Mouse (Mus musculus): ENCODE results near the gene Retreg1.

The Retreg1 gene

DNA sequence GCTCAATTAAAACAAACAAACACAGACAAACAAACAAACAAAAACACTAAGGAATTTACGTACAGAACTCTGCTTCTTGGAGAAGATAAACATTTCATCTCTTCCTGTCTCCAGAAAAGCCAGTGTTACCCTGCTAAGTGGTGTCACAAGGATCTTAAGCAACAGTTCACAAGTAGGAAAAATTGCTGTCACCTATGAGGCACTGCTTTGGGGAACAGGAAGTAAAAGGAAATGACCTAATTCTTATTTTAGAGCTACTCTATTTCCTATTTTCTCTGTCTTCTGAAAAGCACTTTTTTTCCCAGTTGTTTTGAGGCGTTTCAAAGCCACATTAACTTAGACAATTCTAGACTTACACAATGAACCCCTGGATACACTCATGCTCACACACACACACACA lies 12.6 kb upstream of the Retreg1 start:
- no peak for DNase-seq (ENCODE audit: low spot score)

DNA sequence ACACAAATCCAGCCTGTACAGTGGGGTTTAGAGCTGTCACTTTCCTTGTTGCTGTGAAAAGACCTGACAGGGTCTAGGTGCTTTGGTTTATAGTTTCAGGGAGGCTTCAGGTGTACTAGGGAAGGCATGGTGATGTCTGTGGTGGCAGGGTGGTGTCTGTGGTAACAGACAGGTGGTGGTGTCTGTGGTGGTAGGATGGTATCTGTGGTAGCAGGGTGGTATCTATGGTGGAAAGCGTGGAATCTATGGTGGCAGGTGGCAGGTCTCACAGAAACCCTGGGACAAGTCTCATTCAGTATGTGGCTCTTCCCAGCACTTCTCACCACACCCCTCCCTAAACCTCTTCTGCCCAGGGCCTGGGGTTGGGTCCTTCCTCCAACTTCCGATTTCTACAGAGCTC lies 8.7 kb upstream of the Retreg1 start:
- DNase-seq (ENCODE audit: low spot score): no peak

- no peak for DNase-seq (ENCODE audit: low spot score)
These were observed 7.9 kb upstream of the Retreg1 start for GRCm38 (mm10) chr15:25834920-25835674.

DNA sequence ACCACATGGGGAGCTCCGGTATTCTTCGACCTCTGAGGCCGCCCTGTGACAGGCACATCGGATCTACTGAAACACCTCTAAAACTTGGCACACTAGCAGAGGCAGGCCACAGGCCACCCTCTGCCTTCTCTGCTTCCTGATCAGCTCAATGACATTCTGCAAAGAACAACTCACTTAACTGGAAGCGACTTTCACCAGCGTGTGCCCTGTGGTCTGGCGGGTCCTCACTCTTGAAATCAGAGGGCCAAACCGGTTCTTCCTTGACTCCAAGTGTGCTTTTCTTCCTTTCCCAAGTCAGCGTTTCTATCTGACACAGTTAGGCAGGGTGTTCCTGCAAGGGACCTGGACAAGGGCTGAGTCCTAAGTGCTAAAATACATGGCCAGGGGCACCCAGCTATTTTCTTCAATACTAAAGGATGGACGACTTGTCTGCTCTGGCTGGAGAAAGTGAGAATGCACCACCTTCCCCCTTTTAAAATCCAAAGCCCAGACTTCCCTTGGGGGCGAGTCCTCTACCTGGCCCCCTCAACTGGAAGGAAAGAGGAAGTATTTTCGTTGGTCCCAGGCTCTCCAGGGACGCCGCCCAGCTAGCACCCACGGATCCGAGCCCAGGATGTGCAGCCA lies 406 bp upstream of the Retreg1 start:
- no peak for DNase-seq (ENCODE audit: low spot score)

- no peak for DNase-seq (ENCODE audit: low spot score)
These were observed 1.1 kb downstream of the Retreg1 start for GRCm38 (mm10) chr15:25844013-25844570.

- DNase-seq (ENCODE audit: low spot score): no peak
These were observed 1.8 kb downstream of the Retreg1 start for GRCm38 (mm10) chr15:25844771-25845170.

DNA sequence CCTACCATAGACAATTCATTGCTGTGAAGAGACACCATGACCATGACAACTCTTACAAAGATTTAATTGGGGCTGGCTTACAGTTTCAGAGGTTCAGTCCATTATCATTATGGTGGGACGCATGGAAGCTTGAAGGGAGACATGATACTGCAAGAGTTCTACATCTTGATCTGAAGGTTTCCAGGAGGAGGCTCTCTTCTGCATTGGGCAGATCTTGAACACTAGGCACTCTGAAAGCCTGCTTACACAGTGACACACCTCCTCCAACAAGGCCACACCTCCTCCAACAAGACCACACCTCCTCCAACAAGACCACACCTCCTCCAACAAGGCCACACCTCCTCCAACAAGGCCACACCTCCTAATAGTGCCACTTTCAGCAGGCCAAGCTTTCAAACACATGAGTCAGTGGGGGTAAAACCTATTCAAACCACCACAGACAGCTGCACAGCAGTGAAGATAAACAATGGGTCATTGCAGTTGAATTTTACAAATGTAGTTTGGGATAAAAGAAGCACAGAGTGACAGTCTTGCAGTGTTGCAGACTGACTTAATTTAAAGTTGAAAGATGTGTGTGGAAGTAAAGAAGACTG lies 4.7 kb downstream of the Retreg1 start:
- DNase-seq (ENCODE audit: low spot score): no peak

DNA sequence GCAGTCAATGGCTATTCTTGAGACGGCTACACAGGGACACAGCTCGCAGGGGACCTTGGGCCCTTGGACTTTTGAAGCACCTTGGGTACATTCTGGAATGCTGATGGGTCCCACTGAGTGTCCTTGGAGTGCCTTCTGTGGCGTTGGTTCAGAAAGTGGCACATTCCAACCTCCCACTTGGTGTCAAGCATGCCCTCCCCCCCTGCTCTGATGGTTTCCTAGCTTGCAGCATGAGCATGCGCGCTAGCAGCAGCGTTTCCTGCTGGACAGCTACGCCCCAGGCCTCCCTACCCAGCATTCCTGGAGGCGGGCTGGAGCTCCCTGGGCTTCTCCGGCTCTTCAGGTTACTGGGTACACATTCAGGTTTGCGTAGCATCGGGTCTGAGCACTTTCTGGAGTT lies 7.6 kb downstream of the Retreg1 start:
- DNase-seq (ENCODE audit: low spot score): no peak

DNA sequence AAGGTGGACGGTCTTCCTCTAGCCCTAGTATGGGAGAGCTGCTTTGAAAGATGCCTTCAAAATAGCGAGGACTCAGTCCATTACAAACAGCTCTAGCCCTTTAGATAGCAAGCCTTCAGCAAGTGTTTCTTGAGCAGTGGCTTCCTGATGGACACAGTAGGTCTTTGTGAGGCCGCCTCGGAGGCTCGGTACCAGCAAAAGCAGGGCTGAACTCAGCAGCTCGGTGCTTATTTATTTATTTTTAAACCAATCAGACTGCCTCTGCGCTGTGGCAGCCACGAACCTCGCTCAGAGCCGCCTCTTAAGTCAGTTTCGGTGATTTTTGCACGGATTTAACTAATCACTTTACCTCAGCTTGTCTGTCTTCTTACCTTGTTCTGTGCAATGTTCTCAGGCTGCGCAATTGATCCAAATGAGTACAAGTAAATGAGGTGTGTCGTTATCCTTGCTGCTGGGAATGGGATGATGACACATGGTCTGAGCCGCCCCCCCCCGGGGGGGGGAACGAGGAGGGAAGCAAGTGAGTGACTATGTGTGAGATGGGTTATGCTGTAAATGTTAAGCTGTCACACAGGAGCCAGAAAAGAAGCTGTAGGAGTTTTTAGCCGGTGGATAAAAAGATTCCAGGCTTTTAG lies 11.4 kb downstream of the Retreg1 start:
- DNase-seq (ENCODE audit: low spot score): no peak

DNA sequence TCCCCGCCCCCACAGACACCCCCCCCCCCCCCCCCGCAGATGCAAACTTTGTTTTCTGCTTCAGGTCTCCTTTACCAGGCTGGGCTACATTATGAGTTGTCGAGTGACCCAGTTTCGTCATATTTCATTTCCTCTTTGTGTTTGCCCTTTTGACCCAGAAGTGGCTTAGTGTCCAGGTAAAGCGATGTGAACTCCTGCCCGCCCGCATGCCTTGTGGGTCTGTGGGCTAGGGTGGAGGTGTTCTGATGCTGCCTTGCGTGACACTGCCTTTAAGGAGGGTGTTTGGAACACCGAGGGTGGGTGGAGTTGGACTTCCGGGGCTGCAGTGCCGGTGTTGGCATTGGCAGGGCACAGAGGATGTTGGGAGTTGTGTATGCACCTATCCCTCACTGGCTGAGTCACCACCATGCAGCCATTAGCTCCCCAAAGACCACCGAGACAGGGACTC lies 15.7 kb downstream of the Retreg1 start:
- no peak for DNase-seq (ENCODE audit: low spot score)

- no peak for DNase-seq (ENCODE audit: low spot score)
These were observed 16.5 kb downstream of the Retreg1 start for GRCm38 (mm10) chr15:25859469-25859868.

DNA sequence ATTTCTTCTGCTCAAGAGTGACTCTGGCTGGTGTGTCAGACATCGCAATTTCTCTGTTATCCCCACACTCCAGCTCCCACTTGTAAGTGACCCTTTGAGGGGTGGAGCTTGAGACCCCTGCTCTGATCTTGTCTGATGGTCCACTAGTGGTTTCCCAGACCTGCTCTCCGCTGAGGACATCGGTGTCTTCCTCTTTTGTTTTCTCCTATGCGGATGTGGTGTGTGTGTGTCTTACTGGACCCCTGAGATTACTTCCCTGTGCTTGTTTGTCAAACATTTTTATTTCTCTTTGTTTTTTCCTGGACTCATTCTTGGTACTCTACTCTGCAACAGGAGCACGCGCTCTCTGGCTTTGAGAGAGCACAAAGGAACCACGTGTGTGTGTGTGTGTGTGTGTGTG lies 18.9 kb downstream of the Retreg1 start:
- DNase-seq (ENCODE audit: low spot score): no peak

DNA sequence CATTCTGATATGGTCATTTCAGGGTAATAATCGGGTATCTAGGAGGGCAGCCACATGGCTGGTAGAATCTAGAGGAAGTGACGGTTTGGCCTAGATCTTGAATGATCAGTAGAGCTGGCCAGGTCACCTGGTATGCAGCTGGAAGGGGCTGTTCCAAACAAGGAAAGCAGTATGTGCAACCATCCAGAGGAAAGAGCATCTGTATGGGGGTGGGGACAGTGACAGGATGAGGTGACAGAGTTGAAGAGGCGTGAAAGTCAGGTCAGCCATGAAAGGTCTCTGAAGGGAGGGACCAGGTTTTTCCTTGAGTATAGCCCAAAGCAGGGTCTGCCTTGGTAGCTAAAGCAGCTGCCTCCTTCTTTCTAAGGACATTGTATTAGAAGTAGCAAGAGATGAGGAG lies 22.6 kb downstream of the Retreg1 start:
- no peak for DNase-seq (ENCODE audit: low spot score)

GRCm38 (mm10) chr15:25866106-25866505 lies 23.1 kb downstream of the Retreg1 start:
- DNase-seq (ENCODE audit: low spot score): no peak

DNA sequence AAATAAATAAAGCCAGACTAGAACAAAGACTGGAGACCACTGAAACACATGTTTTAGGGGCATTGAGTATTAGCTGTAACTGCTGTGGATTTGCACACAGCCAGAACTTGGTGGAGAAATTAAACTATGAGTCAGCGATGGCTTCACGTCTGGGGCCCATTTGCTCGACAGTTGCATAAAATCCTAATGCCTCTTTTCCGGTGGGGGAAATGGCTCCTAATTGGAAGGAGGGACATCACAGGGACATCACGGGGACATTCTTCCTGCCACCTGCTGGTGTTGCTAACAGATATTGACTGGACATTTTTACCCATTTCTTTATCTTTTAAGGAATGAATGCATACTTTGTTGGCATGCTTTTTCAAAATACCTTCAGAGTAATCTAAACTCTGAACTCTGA lies 26.1 kb downstream of the Retreg1 start:
- DNase-seq (ENCODE audit: low spot score): no peak

DNA sequence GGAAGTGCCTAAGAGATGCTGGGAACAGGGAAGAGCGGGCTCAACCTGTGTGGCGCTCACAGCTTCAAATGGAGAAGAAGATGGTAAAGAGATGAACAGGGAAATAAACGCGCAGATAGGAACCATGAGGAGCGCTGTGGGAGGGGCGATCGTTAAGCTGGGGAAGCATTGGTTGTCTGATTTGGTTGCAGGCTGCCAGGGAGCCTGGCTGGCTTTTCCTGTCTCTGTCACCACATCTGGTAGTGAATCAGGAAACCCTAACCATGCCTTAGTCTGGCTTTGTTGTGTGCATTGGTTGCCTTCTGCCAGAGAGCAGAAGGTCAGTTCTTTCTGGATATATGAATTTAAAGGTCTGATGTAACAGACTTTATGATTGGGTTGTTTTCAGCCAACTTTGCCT lies 28.5 kb downstream of the Retreg1 start:
- no peak for DNase-seq (ENCODE audit: low spot score)

- no peak for DNase-seq (ENCODE audit: low spot score)
These were observed 29.1 kb downstream of the Retreg1 start for GRCm38 (mm10) chr15:25872118-25872517.

DNA sequence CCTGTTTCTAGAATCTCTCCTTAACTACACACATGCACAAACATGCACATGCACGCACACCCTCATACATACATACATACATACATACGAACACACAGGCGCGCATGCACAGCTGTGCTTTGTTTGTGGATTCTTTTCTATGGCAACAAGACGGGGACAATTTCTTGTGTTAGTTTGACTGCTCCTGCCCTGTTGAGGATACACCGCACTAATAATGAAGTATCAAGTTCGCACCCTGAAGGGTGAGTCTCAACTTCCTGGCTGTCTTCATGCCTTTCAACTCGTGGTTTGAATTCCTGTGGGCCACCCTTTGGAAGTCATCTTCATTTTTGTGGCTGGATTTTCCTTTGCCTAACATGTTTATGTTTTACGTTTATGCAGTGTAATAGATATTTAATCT lies 29.7 kb downstream of the Retreg1 start:
- DNase-seq (ENCODE audit: low spot score): no peak

GRCm38 (mm10) chr15:25873536-25873935 lies 30.6 kb downstream of the Retreg1 start:
- no peak for DNase-seq (ENCODE audit: low spot score)

GRCm38 (mm10) chr15:25876601-25877161 lies 33.7 kb downstream of the Retreg1 start:
- DNase-seq (ENCODE audit: low spot score): no peak

DNA sequence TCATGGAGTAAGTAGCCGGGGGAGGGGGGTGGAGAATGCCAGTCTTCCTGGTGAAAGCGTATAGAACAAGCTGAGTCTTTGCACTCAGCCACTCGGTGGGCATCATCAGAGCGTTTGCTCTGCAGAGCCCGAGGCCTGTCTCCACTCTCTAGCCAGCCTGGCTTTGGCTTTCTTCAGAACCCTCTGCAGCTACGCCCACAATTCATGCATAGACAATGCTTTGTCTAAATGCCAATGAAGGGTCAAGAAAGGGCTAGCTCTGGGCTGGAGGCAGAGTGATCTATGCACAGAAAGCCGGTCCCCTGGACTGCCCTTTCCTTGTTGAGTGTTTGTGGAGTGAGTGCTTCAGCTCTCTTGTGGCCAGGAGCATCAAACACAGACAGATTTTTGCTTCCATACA lies 34.8 kb downstream of the Retreg1 start:
- DNase-seq (ENCODE audit: low spot score): no peak

DNA sequence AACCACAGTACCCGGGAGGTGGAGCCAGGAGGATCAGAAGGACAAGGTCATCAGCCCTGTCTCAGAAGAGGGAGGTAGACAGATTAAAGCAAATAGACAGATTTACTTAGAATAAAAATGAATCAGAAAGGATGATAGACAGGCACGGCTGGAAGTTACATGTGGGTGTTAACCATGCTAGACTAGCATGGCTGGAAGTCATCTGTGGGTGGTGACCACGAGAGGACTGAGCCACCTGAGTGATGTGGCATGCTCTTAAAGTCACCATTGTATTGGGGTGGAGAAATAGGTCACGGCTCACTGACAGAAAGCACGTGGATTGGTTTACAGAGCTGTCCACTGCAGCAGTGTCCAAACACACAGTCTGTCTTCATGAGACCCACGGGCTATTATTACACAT lies 36.2 kb downstream of the Retreg1 start:
- DNase-seq (ENCODE audit: low spot score): no peak

Measured in ovary, postnatal 36 days (tissue).